Mouse (Mus musculus): ENCODE results near the gene Dock9. TPM values are rescaled to one million over a fixed set of nuclear protein-coding genes. Genes with fewer than 3 reads are reported as not detected.

Dock9 gene
- total and polyA plus RNA-seq, 2 experiments from 2014 or later = 14.0 to 68.8 TPM

DNA sequence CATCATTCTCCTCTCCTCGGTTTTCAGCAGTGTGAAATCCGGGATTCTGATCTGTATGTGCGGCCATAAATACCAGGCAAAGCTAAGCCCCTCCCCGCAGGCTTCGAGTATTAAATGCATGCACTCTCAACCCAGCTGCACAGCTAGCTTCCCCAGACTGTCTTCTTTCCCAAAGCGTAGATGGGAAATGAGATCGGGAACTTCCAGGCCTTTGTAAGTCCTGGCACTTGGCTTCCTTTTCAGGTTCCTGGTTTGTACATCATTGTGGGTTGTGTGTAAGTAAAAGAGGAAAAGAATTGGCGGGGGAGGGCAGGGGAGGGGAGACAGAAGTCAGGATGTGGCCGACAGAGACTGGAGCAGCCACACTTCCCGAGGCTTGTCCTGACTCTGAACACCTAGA lies 119.2 kb downstream of the Dock9 start:
- Histone ChIP-seq H3K4me1 (ENCODE audit: insufficient read depth, low read length) (no peaks in the 10 kb centered on the region), H3K36me3 (ENCODE audit: insufficient read depth, low read length) (0 out of 2 replicates have a peak, but pooled peaks cover 3% of the 10 kb centered on the region), H3K9ac (replicated peaks; ENCODE audit: low read length, poor library complexity, severe bottlenecking) (no peak overlapping the region), H3K9me3 (ENCODE audit: low read length) (no peaks in the 10 kb centered on the region), H3K4me2 (ENCODE audit: low read depth, low read length, poor library complexity, severe bottlenecking) (no peak overlapping the region), H3K27ac (ENCODE audit: low read depth, low read length) (no peak overlapping the region), H3K4me3 (ENCODE audit: low read depth, low read length) (no peak overlapping the region), H3K27me3 (ENCODE audit: insufficient read depth, low read length) (no peaks in the 10 kb centered on the region)
- 64% methylated on average over 10 of the region's 10 CpGs for WGBS
- ATAC-seq (ENCODE audit: low FRiP score) = no peak
- DNase-seq (ENCODE audit: low spot score) = no peak
- TF ChIP-seq CTCF (IDR thresholded peaks at IDR 0.05) = no peak

DNA sequence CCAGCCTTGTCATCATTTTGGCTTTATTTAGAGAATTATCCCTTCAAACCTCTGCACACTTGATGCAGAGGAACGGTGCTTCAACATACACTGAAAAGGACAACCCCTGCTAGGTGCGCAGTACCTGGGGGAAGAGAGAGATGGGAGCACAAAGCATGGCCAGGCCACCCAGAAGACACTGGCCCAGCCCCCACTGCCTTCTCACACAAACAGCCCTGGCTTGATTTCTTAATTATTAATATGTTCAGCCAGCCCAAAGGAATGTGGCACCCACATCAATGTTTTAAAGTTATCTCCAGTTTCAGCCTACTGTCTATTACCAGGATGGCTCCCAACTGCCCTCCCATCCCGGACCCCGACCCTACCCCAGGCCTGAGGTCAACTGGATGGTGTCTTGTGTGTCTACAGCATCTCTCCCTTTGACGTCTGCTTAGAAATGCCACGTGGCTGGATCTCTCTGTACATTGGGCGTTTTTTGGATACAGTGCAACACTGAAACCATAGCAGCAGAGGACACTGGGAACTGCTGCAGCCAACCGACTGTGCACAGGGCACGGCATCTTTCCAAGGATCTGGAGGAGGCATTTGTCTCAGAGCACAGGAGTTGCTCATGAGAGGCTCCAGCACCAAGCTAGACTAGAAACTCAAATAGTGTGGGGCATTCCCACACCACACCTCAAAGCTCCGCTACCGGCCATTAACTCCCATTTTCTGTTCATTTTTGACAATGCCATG lies 120.9 kb downstream of the Dock9 start:
- no peak overlapping the region for H3K9ac ChIP-seq (replicated peaks; ENCODE audit: low read length, poor library complexity, severe bottlenecking)
- no peaks in the 10 kb centered on the region for H3K4me1 ChIP-seq (ENCODE audit: insufficient read depth, low read length)
- H3K4me3 ChIP-seq (ENCODE audit: low read depth, low read length) = no peak overlapping the region
- 0 out of 2 replicates have a peak, but pooled peaks cover 3% of the 10 kb centered on the region for H3K36me3 ChIP-seq (ENCODE audit: insufficient read depth, low read length)
- no peaks in the 10 kb centered on the region for H3K27me3 ChIP-seq (ENCODE audit: insufficient read depth, low read length)
- no peaks in the 10 kb centered on the region for H3K9me3 ChIP-seq (ENCODE audit: low read length)
- ATAC-seq (ENCODE audit: low FRiP score) (no peak), DNase-seq (ENCODE audit: low spot score) (no peak)
- no peak overlapping the region for H3K4me2 ChIP-seq (ENCODE audit: low read depth, low read length, poor library complexity, severe bottlenecking)
- WGBS = 86% methylated on average over 11 of the region's 11 CpGs
- no peak for TF ChIP-seq CTCF (IDR thresholded peaks at IDR 0.05)
- no peak overlapping the region; the same call in 1 of the 2 replicates for H3K27ac ChIP-seq (ENCODE audit: low read depth, low read length)

DNA sequence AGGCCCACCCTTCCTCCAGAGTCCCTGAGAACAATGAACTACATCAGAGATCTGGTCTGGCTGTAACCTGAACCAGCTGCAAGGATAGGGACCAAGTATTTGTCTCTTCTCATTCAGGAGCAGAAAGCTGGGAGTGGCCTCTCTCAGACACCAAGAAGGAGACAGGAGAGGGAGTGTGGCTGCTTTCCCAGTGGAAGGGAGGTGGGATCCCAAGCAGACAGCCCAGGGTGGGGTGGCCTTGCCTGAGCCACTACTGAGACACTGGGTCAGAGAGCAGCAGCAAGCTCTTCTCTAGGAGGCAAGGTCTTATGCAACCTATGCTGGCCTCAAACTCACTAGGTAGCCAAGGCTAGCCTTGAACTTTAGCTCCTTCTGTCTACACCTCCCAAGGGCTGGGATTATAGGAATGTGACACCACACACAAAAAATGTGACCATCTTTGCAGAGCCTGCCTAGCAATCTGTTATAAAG lies 121.5 kb downstream of the Dock9 start:
- Histone ChIP-seq H3K9me3 (ENCODE audit: low read length) (no peaks in the 10 kb centered on the region), H3K27me3 (ENCODE audit: insufficient read depth, low read length) (no peaks in the 10 kb centered on the region), H3K4me1 (ENCODE audit: insufficient read depth, low read length) (no peaks in the 10 kb centered on the region), H3K4me3 (ENCODE audit: low read depth, low read length) (no peak overlapping the region), H3K4me2 (ENCODE audit: low read depth, low read length, poor library complexity, severe bottlenecking) (no peak overlapping the region), H3K36me3 (ENCODE audit: insufficient read depth, low read length) (0 out of 2 replicates have a peak, but pooled peaks cover 3% of the 10 kb centered on the region), H3K27ac (ENCODE audit: low read depth, low read length) (no peak overlapping the region), H3K9ac (replicated peaks; ENCODE audit: low read length, poor library complexity, severe bottlenecking) (no peak overlapping the region)
- no peak for ATAC-seq (ENCODE audit: low FRiP score)
- no peak for TF ChIP-seq CTCF (IDR thresholded peaks at IDR 0.05)
- no peak for DNase-seq (ENCODE audit: low spot score)

DNA sequence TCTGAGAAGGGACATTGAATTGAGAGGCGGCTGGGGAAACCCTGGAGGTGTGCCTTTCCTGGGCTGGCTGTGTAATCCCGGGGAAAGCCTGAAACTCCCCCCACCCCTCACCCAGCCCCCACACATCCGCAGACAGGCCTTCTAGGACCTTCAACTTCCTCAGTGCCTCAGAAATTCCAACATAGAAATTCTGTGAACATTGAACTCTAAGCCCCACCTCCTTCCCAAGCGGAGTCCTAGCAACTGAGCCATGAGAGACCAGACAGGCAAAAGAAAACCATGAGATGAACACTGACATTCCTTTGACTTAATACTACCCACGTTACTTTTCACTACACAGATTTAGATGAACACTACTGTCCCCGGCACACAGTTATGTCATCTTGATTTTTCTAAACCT lies 122.1 kb downstream of the Dock9 start:
- Histone ChIP-seq H3K27ac (ENCODE audit: low read depth, low read length) (no peak overlapping the region), H3K36me3 (ENCODE audit: insufficient read depth, low read length) (0 out of 2 replicates have a peak, but pooled peaks cover 3% of the 10 kb centered on the region), H3K4me1 (ENCODE audit: insufficient read depth, low read length) (no peaks in the 10 kb centered on the region), H3K27me3 (ENCODE audit: insufficient read depth, low read length) (no peaks in the 10 kb centered on the region), H3K4me3 (ENCODE audit: low read depth, low read length) (no peak overlapping the region), H3K4me2 (ENCODE audit: low read depth, low read length, poor library complexity, severe bottlenecking) (no peak overlapping the region), H3K9me3 (ENCODE audit: low read length) (no peaks in the 10 kb centered on the region), H3K9ac (replicated peaks; ENCODE audit: low read length, poor library complexity, severe bottlenecking) (no peak overlapping the region)
- no peak for DNase-seq (ENCODE audit: low spot score)
- WGBS = 21% methylated on average over 6 of the region's 6 CpGs
- no peak for TF ChIP-seq CTCF (IDR thresholded peaks at IDR 0.05)
- 0 out of 2 replicates have a peak, but pooled peaks have one; percentile 41 for ATAC-seq (ENCODE audit: low FRiP score)

DNA sequence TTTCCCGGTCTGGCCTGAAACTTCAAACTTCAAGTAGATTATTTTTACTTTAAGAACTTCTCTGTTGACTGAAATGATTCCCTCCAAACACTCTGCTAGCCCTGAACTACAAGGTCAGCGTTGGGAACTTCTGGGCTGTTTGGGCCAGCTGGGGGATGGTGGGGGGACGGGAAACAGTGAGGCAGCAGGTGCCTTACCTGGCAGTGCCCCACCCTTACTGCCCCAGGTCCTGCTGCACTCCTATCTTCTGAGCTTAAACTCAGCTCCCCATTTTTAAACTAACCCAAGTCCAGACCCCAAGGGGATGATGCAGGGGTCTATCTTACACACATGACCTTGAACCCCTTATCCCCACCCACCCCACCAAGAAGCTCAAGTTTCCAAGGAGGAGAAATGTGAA lies 122.5 kb downstream of the Dock9 start:
- H3K4me1 ChIP-seq (ENCODE audit: insufficient read depth, low read length) = no peaks in the 10 kb centered on the region
- ATAC-seq (ENCODE audit: low FRiP score) (no peak), DNase-seq (ENCODE audit: low spot score) (no peak)
- H3K27me3 ChIP-seq (ENCODE audit: insufficient read depth, low read length) = no peaks in the 10 kb centered on the region
- H3K9ac ChIP-seq (replicated peaks; ENCODE audit: low read length, poor library complexity, severe bottlenecking) = no peak overlapping the region
- H3K27ac ChIP-seq (ENCODE audit: low read depth, low read length) = no peak overlapping the region
- 82% methylated on average over 3 of the region's 3 CpGs for WGBS
- H3K36me3 ChIP-seq (ENCODE audit: insufficient read depth, low read length) = no peaks in the 10 kb centered on the region
- no peak overlapping the region for H3K4me3 ChIP-seq (ENCODE audit: low read depth, low read length)
- TF ChIP-seq CTCF (IDR thresholded peaks at IDR 0.05) = no peak
- no peaks in the 10 kb centered on the region for H3K9me3 ChIP-seq (ENCODE audit: low read length)
- H3K4me2 ChIP-seq (ENCODE audit: low read depth, low read length, poor library complexity, severe bottlenecking) = no peak overlapping the region

DNA sequence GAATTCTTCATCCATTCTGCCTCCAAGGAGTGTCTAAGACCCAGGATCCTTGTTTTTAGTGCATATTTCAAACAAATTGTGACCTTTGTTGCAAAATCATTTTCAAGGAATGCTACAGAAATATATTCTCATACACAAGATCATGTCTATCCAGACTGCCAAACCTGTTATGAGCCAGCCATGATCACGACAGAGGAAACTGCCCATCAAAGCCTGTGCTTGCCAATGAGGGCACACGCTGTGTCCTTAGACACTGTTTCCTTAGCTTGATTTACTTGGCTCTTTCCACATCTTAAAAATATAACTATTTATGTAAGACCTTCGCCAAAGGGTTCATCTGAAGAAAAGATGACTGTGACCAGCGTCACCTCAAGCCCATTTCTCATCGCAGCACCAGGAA lies 127.6 kb downstream of the Dock9 start:
- no peak overlapping the region for H3K9ac ChIP-seq (replicated peaks; ENCODE audit: low read length, poor library complexity, severe bottlenecking)
- DNase-seq (ENCODE audit: low spot score) (no peak), ATAC-seq (ENCODE audit: low FRiP score) (no peak)
- H3K27ac ChIP-seq (ENCODE audit: low read depth, low read length) = no peak overlapping the region
- no peaks in the 10 kb centered on the region for H3K9me3 ChIP-seq (ENCODE audit: low read length)
- H3K4me1 ChIP-seq (ENCODE audit: insufficient read depth, low read length) = no peaks in the 10 kb centered on the region
- no peaks in the 10 kb centered on the region for H3K36me3 ChIP-seq (ENCODE audit: insufficient read depth, low read length)
- H3K4me3 ChIP-seq (ENCODE audit: low read depth, low read length) = no peak overlapping the region
- H3K4me2 ChIP-seq (ENCODE audit: low read depth, low read length, poor library complexity, severe bottlenecking) = no peak overlapping the region
- WGBS = 88% methylated on average over 5 of the region's 5 CpGs
- H3K27me3 ChIP-seq (ENCODE audit: insufficient read depth, low read length) = no peaks in the 10 kb centered on the region
- no peak for TF ChIP-seq CTCF (IDR thresholded peaks at IDR 0.05)

Measured in midbrain, postnatal 0 days (tissue).